Mouse (Mus musculus) limb, embryonic 14.5 days (tissue): ENCODE results near the gene Kcnb1. TPM values are rescaled to one million over a fixed set of nuclear protein-coding genes. Genes with fewer than 3 reads are reported as not detected.

Source experiments
- ATAC-seq: fragments of 200-750 bp; cut with Nextera tagmentation; 2 replicates; pipeline ENCODE4 v1.8.0; 2017; ENCODE audit warnings: low read depth, moderate number of reproducible peaks, moderate TSS enrichment; ENCODE audit not compliant: low FRiP score
- DNase-seq: peaks from one replicate; pipeline ENCODE4 v3.0.0-alpha.2; 2015; ENCODE audit warnings: low spot score
- H3K27ac ChIP-seq: fragments of 300-500 bp; sonication (generic); replicated peaks from 2 replicates; pipeline ENCODE4 v1.5.1; 2014; ENCODE audit warnings: low read depth, mild to moderate bottlenecking, low read length, moderate library complexity, mixed read lengths
- H3K27me3 ChIP-seq: fragments of 300-500 bp; sonication (generic); 2 replicates; pipeline ENCODE4 v1.6.1; 2014; ENCODE audit warnings: low read length, mixed read lengths; ENCODE audit not compliant: control insufficient read depth, insufficient read depth
- H3K36me3 ChIP-seq: fragments of 300-500 bp; sonication (generic); 2 replicates; pipeline ENCODE4 v1.6.1; 2014; ENCODE audit warnings: mild to moderate bottlenecking, low read length, moderate library complexity, mixed read lengths; ENCODE audit not compliant: control insufficient read depth, insufficient read depth
- H3K4me1 ChIP-seq: fragments of 300-500 bp; sonication (generic); 2 replicates; pipeline ENCODE4 v1.6.1; 2014; ENCODE audit warnings: antibody characterized with exemption, low read length, mixed read lengths; ENCODE audit not compliant: control insufficient read depth, insufficient read depth
- H3K4me2 ChIP-seq: fragments of 300-500 bp; sonication (generic); replicated peaks from 2 replicates; pipeline ENCODE4 v1.6.1; 2014; ENCODE audit warnings: low read depth, mild to moderate bottlenecking, low read length, moderate library complexity; ENCODE audit not compliant: severe bottlenecking
- H3K4me3 ChIP-seq: fragments of 300-500 bp; sonication (generic); replicated peaks from 2 replicates; pipeline ENCODE4 v1.5.1; 2014; ENCODE audit warnings: low read length
- H3K9ac ChIP-seq: fragments of 300-500 bp; sonication (generic); 2 replicates; pipeline ENCODE4 v1.6.1; 2014; ENCODE audit warnings: mild to moderate bottlenecking, low read depth, low read length, moderate library complexity; ENCODE audit not compliant: severe bottlenecking
- H3K9me3 ChIP-seq: fragments of 300-500 bp; sonication (generic); 2 replicates; pipeline ENCODE4 v1.6.1; 2016; ENCODE audit warnings: low read length; ENCODE audit not compliant: control insufficient read depth
- POLR2A ChIP-seq: fragments of 200-500 bp; IDR thresholded peaks from 2 replicates; pipeline ENCODE4 v1.8.0; 2012; ENCODE audit warnings: inconsistent platforms, mild to moderate bottlenecking, moderate library complexity, borderline replicate concordance; ENCODE audit not compliant: insufficient read depth, insufficient read length; ENCODE audit errors: extremely low read depth
- WGBS: fragments of 180-500 bp; shearing (Covaris S2); extraction: QIAGEN DNeasy Blood & Tissue Kit; methylation state at CpG from one replicate; pipeline ENCODE4 v1.1.7; 2014; 5-methylcytosine and 5-hydroxymethylcytosine counted together
- polyA plus RNA-seq, 2 experiments: library from polyadenylated mRNA; depleted of rRNA in 1 of 2; stranded (reverse) in 1 of 2; unstranded in 1 of 2; fragments of >200 nt; fragmentation: Nextera tagmentation in 1 of 2; extraction: Ambion mirVana in 1 of 2; gene quantifications; 2 replicates each; pipeline versions ENCODE4 v1.2.1 to v1.2.3; 2012 to 2014

Kcnb1 gene
- polyA plus RNA-seq, 2 experiments = 1.3 to 3.3 TPM

DNA sequence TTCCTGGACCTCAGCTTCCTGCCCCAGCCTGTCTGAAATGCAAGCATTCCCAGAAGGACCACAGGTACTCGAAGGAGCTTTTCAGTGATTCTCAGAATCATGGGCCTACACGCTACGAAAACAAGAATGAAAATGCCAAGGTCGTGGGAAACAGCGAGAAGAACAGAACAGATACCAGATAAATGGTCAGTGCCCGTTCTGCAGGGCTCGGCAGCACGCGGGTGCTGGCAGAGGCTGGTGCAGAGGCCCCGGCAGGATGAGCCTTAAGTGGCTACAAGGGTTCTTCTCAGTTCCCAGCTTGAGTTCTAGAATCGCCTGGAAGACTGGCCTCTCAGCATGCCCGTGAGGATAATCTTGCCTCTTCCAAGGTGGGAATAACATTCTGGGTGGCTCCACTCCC, 23.7 kb upstream of the Kcnb1 start:
- no peak overlapping the region for H3K4me3 ChIP-seq
- H3K9ac ChIP-seq = no peak overlapping the region; the same call in 1 of the 2 replicates
- ATAC-seq = no peak
- no peak for TF ChIP-seq POLR2A
- H3K27me3 ChIP-seq = no peaks in the 10 kb centered on the region
- DNase-seq = no peak
- no peak overlapping the region for H3K27ac ChIP-seq
- no peak overlapping the region for H3K4me2 ChIP-seq
- H3K4me1 ChIP-seq = no peaks in the 10 kb centered on the region
- no peaks in the 10 kb centered on the region for H3K9me3 ChIP-seq
- H3K36me3 ChIP-seq = peaks cover 18% of the 10 kb centered on the region
- 92% methylated on average over 12 of the region's 12 CpGs for WGBS

DNA sequence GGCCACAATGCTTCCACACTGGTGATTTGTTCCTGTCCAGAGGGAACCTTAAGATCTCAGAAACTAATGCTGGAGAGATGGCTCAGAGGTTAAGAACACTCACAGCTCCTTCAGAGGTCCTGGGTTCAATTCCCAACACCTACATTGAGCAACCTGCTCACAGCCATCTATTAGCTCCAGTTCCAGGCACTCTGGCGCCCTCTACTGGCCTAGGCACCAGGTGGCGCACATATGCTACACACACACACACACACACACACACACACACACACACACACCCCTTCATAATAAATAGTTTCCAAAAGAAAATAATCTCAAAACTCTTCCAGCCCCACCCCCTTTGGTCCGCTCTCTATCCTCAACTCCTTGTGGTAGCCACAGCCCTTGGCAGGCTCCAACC, 23.1 kb upstream of the Kcnb1 start:
- no peak overlapping the region for H3K4me3 ChIP-seq
- no peak for DNase-seq
- H3K27ac ChIP-seq = no peak overlapping the region

DNA sequence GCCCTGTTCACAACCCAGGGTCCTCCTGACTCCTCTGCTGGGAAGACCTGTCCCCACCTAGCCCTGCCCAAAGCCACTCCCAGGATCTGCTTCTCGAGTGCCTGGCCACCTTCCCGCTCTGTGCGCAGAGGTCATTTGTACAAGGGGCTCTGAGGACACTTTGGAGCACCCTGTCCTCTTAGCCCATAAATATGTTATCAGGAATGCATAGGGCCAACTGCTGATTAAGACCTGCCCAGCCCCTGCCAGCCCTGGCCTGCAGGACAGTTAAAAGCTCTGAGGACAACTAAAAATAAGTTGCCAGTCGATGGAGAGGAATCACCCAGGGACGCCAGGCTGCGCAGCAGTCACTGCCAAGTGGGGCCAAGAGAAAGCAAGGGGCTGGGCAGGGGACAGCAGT, 22.6 kb upstream of the Kcnb1 start:
- H3K4me2 ChIP-seq = no peak overlapping the region
- no peaks in the 10 kb centered on the region for H3K4me1 ChIP-seq
- DNase-seq = no peak
- no peaks in the 10 kb centered on the region for H3K9me3 ChIP-seq
- no peak overlapping the region for H3K9ac ChIP-seq
- H3K36me3 ChIP-seq = peaks cover 18% of the 10 kb centered on the region
- no peak overlapping the region for H3K27ac ChIP-seq
- no peak overlapping the region for H3K4me3 ChIP-seq
- no peaks in the 10 kb centered on the region for H3K27me3 ChIP-seq
- no peak for ATAC-seq
- 90% methylated on average over 6 of the region's 6 CpGs for WGBS
- TF ChIP-seq POLR2A = no peak

More for the DNA sequence above, 23.1 kb upstream of the Kcnb1 start:
- ATAC-seq = no peak
- no peak for TF ChIP-seq POLR2A
- no peak overlapping the region for H3K4me2 ChIP-seq
- no peaks in the 10 kb centered on the region for H3K9me3 ChIP-seq
- H3K27me3 ChIP-seq = no peaks in the 10 kb centered on the region
- H3K4me1 ChIP-seq = no peaks in the 10 kb centered on the region
- peaks cover 18% of the 10 kb centered on the region for H3K36me3 ChIP-seq
- H3K9ac ChIP-seq = no peak overlapping the region
- 87% methylated on average over 3 of the region's 3 CpGs for WGBS

DNA sequence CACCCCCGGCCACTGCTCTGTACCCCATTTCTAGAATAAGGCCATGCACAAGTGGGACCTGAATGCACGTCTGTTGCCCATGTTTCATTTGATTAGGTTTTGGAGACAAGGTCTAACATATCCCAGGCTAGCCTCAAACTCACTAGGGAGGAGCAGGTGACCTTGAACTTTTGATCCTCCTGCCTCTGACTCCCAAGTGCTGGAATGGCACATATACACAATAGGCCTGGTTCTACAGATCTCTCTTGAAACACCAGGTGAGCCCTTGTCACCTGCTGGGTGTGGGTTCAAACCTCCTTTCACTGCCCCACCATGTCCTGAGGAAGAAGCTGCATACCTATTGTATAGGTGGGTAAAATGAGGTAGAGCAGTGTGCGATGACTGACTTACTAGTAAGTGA, 22.1 kb upstream of the Kcnb1 start:
- H3K9me3 ChIP-seq = no peaks in the 10 kb centered on the region
- H3K9ac ChIP-seq = no peak overlapping the region
- no peaks in the 10 kb centered on the region for H3K4me1 ChIP-seq
- H3K36me3 ChIP-seq = peaks cover 18% of the 10 kb centered on the region
- TF ChIP-seq POLR2A = no peak
- DNase-seq (no peak), ATAC-seq (no peak)
- no peaks in the 10 kb centered on the region for H3K27me3 ChIP-seq
- 91% methylated on average over 3 of the region's 3 CpGs for WGBS
- no peak overlapping the region for H3K4me2 ChIP-seq
- H3K4me3 ChIP-seq = no peak overlapping the region
- no peak overlapping the region for H3K27ac ChIP-seq

DNA sequence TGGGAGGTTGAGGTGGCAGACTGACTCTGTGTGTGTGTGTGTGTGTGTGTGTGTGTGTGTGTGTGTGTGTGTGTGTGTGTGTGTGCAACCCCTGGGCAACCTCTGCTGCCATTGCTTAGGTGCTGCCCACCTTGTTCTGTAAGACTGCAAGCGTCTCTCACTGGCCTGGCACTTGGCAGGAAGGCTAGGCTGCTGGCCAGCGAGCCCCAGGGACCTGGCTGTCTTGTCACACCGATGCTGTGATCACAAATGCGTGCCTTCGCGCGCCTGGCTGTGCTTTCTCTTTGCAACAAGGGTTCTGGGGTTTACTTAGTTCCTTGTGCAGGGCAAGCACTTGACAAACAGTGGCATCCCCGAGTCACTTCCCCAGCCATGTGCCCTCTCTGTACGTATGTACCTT, 19.9 kb upstream of the Kcnb1 start:
- Histone ChIP-seq H3K27me3 (no peaks in the 10 kb centered on the region), H3K9me3 (no peaks in the 10 kb centered on the region), H3K27ac (no peak overlapping the region), H3K4me3 (no peak overlapping the region), H3K4me2 (no peak overlapping the region), H3K9ac (no peak overlapping the region), H3K4me1 (no peaks in the 10 kb centered on the region), H3K36me3 (peaks cover 18% of the 10 kb centered on the region)
- no peak for DNase-seq
- 79% methylated on average over 9 of the region's 9 CpGs for WGBS
- no peak for TF ChIP-seq POLR2A
- no peak for ATAC-seq

DNA sequence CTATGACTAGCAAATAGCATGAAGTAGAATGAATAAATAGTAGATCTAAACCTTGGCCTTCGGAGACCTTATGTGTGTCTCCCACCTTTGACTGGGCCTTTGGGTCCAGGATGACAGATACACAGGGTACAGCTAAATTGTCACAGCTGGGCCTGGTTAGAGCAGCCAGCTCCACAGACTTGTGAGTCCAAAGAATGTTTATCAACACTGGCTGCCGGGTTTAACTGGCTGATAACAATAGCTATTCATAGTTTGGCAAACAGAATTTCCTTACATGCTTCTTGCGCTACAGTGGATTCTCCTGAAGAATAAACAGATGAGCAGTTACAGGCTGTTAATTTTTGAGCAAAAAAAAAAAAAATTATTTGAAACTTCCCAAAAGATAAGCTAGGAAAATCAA, 19.0 kb upstream of the Kcnb1 start:
- 91% methylated on average over 3 of the region's 3 CpGs for WGBS
- Histone ChIP-seq H3K9ac (no peak overlapping the region), H3K9me3 (no peaks in the 10 kb centered on the region), H3K4me2 (no peak overlapping the region), H3K4me1 (no peaks in the 10 kb centered on the region), H3K4me3 (no peak overlapping the region), H3K36me3 (peaks cover 12% of the 10 kb centered on the region), H3K27me3 (no peaks in the 10 kb centered on the region), H3K27ac (no peak overlapping the region)
- TF ChIP-seq POLR2A = no peak
- DNase-seq (no peak), ATAC-seq (no peak)
